Mouse (Mus musculus): ENCODE data around the gene Zfp641. TPM values are rescaled to one million over a fixed set of nuclear protein-coding genes. Genes with fewer than 3 reads are reported as not detected.

The Zfp641 gene
- polyA plus RNA-seq (2014; fragmentation: Illumina TruSeq; extraction: RNeasy Lipid Tissue Mini Kit (QIAGEN cat#74804); ENCODE audit: low read depth, low replicate concordance): 3.4 TPM

DNA sequence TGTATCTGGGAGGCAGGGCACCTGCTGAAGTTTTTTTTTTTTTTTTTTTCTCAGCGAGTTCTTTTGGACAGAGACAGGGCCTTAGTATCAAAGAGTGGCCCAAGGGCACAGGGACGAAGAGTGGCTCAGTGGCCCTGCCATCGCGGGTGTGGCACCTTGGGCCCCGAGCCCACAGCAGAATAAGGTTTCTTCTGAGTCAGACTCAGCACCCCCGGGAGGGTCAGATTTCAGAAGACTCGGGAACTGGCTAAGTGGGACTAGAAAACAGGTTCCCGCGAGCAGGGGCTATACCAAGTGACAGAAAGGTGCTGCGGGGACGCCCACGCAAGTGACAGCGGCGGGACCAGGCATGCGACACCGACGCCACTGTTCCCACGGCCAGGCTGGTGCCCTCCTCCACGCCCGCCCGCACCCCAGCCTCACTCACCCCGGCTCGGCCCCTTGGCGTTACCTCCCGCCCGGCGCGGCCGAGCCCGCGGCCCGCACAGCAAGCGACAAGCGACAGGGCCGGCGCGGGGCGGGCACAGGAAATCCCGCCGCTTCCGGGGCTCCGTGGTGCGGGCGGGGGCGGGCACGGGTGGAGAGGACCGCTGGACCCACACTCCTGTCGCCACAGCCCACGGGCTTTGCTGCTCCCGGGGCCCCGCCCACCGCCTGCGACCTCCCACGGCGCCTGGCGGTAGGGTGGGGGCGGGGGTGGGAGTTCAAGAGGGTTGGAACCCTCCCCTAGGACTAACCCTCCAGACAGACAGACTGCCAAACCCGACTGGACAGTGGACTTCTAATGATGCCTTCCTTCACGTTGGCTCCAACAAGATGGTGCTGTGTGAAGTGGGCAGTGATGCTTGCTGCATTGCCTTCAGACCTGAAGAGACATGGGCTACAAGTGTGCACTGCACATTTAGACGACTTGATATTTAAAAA, at the start of gene Zfp641:
Gene Zfp641 (minus strand): TSS at position 534 of the 924 bp plus-strand sequence.

DNA sequence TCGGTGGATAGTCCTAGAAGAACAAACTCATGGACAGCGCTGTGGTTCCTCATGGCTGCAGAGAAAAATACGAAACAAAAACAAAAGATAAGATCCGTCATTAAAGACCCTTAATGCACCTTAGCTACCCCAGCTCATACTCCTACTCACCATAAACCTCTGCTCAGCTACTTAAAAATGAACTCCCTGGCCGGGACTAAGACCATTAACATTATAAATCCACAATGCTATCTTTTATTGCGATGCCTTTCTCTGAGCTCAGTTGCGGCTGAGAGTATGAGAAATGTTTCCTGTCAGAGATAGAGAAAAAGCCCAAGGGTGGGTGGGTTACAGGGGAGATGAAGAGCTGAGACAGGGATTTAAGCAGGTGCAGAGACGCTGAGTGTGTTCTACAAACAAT, 44.9 kb upstream of the Zfp641 start, which contains the start of gene Olfr284:
Gene Olfr284 (minus strand): TSS at position 101 of the 400 bp plus-strand sequence.

DNA sequence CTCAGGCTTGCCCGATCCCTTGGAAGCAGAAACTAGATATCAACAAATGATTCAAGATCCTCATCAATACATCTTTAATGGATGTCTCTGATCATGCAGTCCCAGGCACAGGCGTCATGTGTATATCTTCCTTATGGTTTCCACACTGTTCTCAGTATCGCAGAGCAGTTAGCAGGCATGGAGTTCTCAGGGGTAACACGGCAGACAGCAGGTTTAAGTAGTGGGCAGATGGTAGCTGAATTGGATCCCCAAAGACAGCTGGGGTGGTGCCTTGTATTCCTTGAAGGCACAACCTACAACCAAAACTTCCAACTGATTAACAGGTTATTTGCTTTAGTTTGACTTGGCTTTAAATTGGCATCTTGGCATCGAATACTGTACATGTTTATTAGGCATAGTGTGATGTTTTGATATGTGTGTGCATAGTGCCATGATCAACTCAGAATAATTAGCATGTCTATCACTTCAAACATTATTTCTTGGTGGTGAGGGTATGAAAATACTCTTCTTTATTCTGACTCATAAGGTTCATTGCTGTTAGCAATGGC, 21.3 kb upstream of the Zfp641 start, which contains the start of gene Olfr285:
Gene Olfr285 (minus strand): TSS at position 177 of the 548 bp plus-strand sequence.

DNA sequence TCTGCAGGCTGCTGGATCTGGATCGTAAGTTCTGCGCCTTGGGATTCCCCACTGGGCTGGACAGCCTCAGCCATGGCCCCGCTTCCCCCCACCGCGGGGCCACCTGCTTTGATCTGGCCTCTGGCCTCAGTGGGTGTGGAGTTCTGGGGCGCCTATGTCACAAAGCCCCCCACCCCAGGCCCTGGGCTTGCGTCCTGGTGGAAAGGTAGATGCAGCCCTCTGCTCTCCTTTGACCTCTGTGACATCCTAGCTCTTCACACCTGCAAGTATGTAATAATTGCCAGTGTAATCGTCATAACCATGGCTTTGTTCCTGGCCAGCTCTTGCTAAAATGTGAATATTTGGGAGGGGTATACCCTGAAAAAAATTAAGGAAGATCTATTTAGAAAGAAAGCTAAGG, 38.8 kb downstream of the Zfp641 start, which contains the start of gene H1fnt:
Gene H1fnt (minus strand): TSS at position 101 of the 400 bp plus-strand sequence.

Other genes starting within 250 kb of the Zfp641 start
- gene Pfkm, start 203.6 kb downstream of the Zfp641 start, polyA plus RNA-seq (2014; fragmentation: Illumina TruSeq; extraction: RNeasy Lipid Tissue Mini Kit (QIAGEN cat#74804); ENCODE audit: low read depth, low replicate concordance): 11.9 TPM
- 36.2 TPM for gene Senp1, start 202.4 kb downstream of the Zfp641 start, polyA plus RNA-seq (2014; fragmentation: Illumina TruSeq; extraction: RNeasy Lipid Tissue Mini Kit (QIAGEN cat#74804); ENCODE audit: low read depth, low replicate concordance)
- gene Asb8, start 130.5 kb downstream of the Zfp641 start, polyA plus RNA-seq (2014; fragmentation: Illumina TruSeq; extraction: RNeasy Lipid Tissue Mini Kit (QIAGEN cat#74804); ENCODE audit: low read depth, low replicate concordance): 29.8 TPM
- gene Ccdc184, start 129.0 kb downstream of the Zfp641 start, polyA plus RNA-seq (2014; fragmentation: Illumina TruSeq; extraction: RNeasy Lipid Tissue Mini Kit (QIAGEN cat#74804); ENCODE audit: low read depth, low replicate concordance): not detected
- gene Olfr288, start 100.6 kb downstream of the Zfp641 start, polyA plus RNA-seq (2014; fragmentation: Illumina TruSeq; extraction: RNeasy Lipid Tissue Mini Kit (QIAGEN cat#74804); ENCODE audit: low read depth, low replicate concordance): not detected
- not detected for gene Gm44579, start 75.2 kb downstream of the Zfp641 start, polyA plus RNA-seq (2014; fragmentation: Illumina TruSeq; extraction: RNeasy Lipid Tissue Mini Kit (QIAGEN cat#74804); ENCODE audit: low read depth, low replicate concordance)
- not detected for gene Olfr287, start 75.1 kb downstream of the Zfp641 start, polyA plus RNA-seq (2014; fragmentation: Illumina TruSeq; extraction: RNeasy Lipid Tissue Mini Kit (QIAGEN cat#74804); ENCODE audit: low read depth, low replicate concordance)
- gene Olfr286, start 61.7 kb downstream of the Zfp641 start, polyA plus RNA-seq (2014; fragmentation: Illumina TruSeq; extraction: RNeasy Lipid Tissue Mini Kit (QIAGEN cat#74804); ENCODE audit: low read depth, low replicate concordance): not detected
- not detected for gene H1fnt, start 38.9 kb downstream of the Zfp641 start, polyA plus RNA-seq (2014; fragmentation: Illumina TruSeq; extraction: RNeasy Lipid Tissue Mini Kit (QIAGEN cat#74804); ENCODE audit: low read depth, low replicate concordance)
- not detected for gene Olfr285, start 21.2 kb upstream of the Zfp641 start, polyA plus RNA-seq (2014; fragmentation: Illumina TruSeq; extraction: RNeasy Lipid Tissue Mini Kit (QIAGEN cat#74804); ENCODE audit: low read depth, low replicate concordance)
- not detected for gene Olfr284, start 44.8 kb upstream of the Zfp641 start, polyA plus RNA-seq (2014; fragmentation: Illumina TruSeq; extraction: RNeasy Lipid Tissue Mini Kit (QIAGEN cat#74804); ENCODE audit: low read depth, low replicate concordance)
- not detected for gene Olfr283, start 84.8 kb upstream of the Zfp641 start, polyA plus RNA-seq (2014; fragmentation: Illumina TruSeq; extraction: RNeasy Lipid Tissue Mini Kit (QIAGEN cat#74804); ENCODE audit: low read depth, low replicate concordance)
- not detected for gene Olfr282, start 135.1 kb upstream of the Zfp641 start, polyA plus RNA-seq (2014; fragmentation: Illumina TruSeq; extraction: RNeasy Lipid Tissue Mini Kit (QIAGEN cat#74804); ENCODE audit: low read depth, low replicate concordance)
- not detected for gene Olfr281, start 156.4 kb upstream of the Zfp641 start, polyA plus RNA-seq (2014; fragmentation: Illumina TruSeq; extraction: RNeasy Lipid Tissue Mini Kit (QIAGEN cat#74804); ENCODE audit: low read depth, low replicate concordance)
- not detected for gene OR5BS1P, start 173.7 kb upstream of the Zfp641 start, polyA plus RNA-seq (2014; fragmentation: Illumina TruSeq; extraction: RNeasy Lipid Tissue Mini Kit (QIAGEN cat#74804); ENCODE audit: low read depth, low replicate concordance)
- gene Lalba, start 186.6 kb upstream of the Zfp641 start, polyA plus RNA-seq (2014; fragmentation: Illumina TruSeq; extraction: RNeasy Lipid Tissue Mini Kit (QIAGEN cat#74804); ENCODE audit: low read depth, low replicate concordance): not detected
- gene Olfr279, start 196.2 kb upstream of the Zfp641 start, polyA plus RNA-seq (2014; fragmentation: Illumina TruSeq; extraction: RNeasy Lipid Tissue Mini Kit (QIAGEN cat#74804); ENCODE audit: low read depth, low replicate concordance): not detected
- gene Kansl2, start 238.1 kb upstream of the Zfp641 start, polyA plus RNA-seq (2014; fragmentation: Illumina TruSeq; extraction: RNeasy Lipid Tissue Mini Kit (QIAGEN cat#74804); ENCODE audit: low read depth, low replicate concordance): 76.7 TPM

Measured in adrenal gland, adult 10 weeks (tissue).